Mouse (Mus musculus): ENCODE data around the gene Clic6. TPM values are rescaled to one million over a fixed set of nuclear protein-coding genes. Genes with fewer than 3 reads are reported as not detected.

Clic6 gene
- polyA plus RNA-seq, 1 experiment from 2014 or later = 0.64 TPM

DNA sequence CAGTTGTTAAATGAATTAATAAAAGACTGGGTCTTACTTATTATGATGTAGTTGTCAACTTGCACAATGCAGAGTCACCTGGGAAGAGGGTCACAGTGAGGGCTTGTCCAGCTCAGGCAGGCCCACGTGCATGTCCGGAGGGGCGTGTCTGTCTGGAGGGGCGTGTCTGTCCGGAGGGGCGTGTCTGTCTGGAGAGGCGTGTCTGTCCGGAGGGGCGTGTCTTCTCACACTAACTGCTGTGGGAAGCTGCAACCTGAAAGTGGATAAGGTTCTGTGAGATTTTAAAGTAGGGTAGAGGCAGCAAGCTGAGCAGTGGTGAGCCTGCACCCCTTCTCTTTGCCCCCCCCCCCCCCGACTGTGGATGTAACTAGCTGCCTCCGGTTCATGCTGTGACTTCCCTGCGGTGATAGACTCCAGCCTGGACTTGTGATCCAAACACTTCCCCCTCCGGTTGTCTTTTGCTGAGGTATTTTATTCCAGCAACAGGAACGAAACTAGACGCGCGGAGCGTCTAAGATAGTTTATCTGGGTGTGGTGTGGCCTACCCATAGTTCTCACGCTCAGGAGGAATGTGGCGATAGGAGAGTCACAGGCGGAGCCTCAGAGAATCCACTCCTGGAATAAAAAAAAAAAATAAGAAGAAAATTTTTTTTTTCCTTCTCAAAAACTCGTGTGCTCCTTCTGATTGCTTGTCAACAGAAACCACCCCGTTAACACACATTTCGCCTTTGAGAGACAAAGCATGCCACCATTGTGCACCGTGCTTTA, 10.3 kb upstream of the Clic6 start:
- no peaks in the 10 kb centered on the region for H3K36me3 ChIP-seq
- peaks cover 19% of the 10 kb centered on the region for H3K27me3 ChIP-seq (ENCODE audit: low read depth, poor library complexity, severe bottlenecking)
- H3K4me1 ChIP-seq = peaks cover 10% of the 10 kb centered on the region; the same call in 1 of the 2 replicates
- WGBS = 72% methylated on average over 25 of the region's 25 CpGs
- peak; percentile 61 for DNase-seq (ENCODE audit: low spot score)
- no peak overlapping the region for H3K4me3 ChIP-seq
- no peak overlapping the region for H3K27ac ChIP-seq
- no peaks in the 10 kb centered on the region for H3K9me3 ChIP-seq (replicated peaks)

- Histone ChIP-seq H3K36me3 (no peaks in the 10 kb centered on the region), H3K4me3 (peak overlapping the region; percentile 25), H3K27me3 (ENCODE audit: low read depth, poor library complexity, severe bottlenecking) (peaks cover 26% of the 10 kb centered on the region), H3K27ac (no peak overlapping the region), H3K4me1 (peaks cover 6% of the 10 kb centered on the region; the same call in 1 of the 2 replicates), H3K9me3 (replicated peaks) (no peaks in the 10 kb centered on the region)
- 15% methylated on average over 20 of the region's 23 CpGs for WGBS
- DNase-seq (ENCODE audit: low spot score) = peak; percentile 64
Observed at GRCm38 (mm10) chr16:92478561-92479150, 6.9 kb upstream of the Clic6 start.

- no peak for DNase-seq (ENCODE audit: low spot score)
- Histone ChIP-seq H3K36me3 (no peaks in the 10 kb centered on the region), H3K4me1 (no peaks in the 10 kb centered on the region), H3K4me3 (no peak overlapping the region), H3K9me3 (replicated peaks) (no peaks in the 10 kb centered on the region), H3K27me3 (ENCODE audit: low read depth, poor library complexity, severe bottlenecking) (no peaks in the 10 kb centered on the region), H3K27ac (no peak overlapping the region)
- WGBS = 86% methylated on average over 6 of the region's 6 CpGs
Observed at GRCm38 (mm10) chr16:92487086-92487485, 1.6 kb downstream of the Clic6 start.

GRCm38 (mm10) chr16:92487489-92487888, 2.0 kb downstream of the Clic6 start:
- H3K36me3 ChIP-seq = no peaks in the 10 kb centered on the region
- no peak for DNase-seq (ENCODE audit: low spot score)
- H3K9me3 ChIP-seq (replicated peaks) = no peaks in the 10 kb centered on the region
- no peaks in the 10 kb centered on the region for H3K4me1 ChIP-seq
- no peaks in the 10 kb centered on the region for H3K27me3 ChIP-seq (ENCODE audit: low read depth, poor library complexity, severe bottlenecking)
- 57% methylated on average over 4 of the region's 4 CpGs for WGBS
- no peak overlapping the region for H3K4me3 ChIP-seq
- H3K27ac ChIP-seq = no peak overlapping the region

DNA sequence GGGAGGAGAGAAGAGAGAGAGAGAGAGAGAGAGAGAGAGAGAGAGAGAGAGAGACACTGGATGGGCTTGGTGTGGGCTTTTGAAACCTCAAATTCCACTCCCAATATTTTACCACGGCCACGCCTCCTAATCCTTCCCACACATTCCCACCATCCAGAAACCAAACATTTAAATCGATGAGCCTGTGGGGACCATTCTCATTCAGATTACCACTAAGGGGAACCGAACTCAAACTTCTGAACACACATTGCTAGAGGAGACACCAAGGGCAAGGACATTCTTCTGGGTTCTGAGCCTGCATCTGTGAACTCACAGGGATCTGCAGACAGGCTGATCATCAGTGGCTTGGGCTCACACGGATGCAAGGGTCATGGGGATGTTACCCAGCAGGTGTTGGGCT, 2.9 kb downstream of the Clic6 start:
- no peak for DNase-seq (ENCODE audit: low spot score)
- no peaks in the 10 kb centered on the region for H3K4me1 ChIP-seq
- no peaks in the 10 kb centered on the region for H3K9me3 ChIP-seq (replicated peaks)
- H3K36me3 ChIP-seq = no peaks in the 10 kb centered on the region
- WGBS = 87% methylated on average over 5 of the region's 5 CpGs
- H3K27me3 ChIP-seq (ENCODE audit: low read depth, poor library complexity, severe bottlenecking) = no peaks in the 10 kb centered on the region
- H3K4me3 ChIP-seq = no peak overlapping the region
- H3K27ac ChIP-seq = no peak overlapping the region

- Histone ChIP-seq H3K9me3 (replicated peaks) (no peaks in the 10 kb centered on the region), H3K27ac (no peak overlapping the region), H3K4me3 (no peak overlapping the region), H3K36me3 (no peaks in the 10 kb centered on the region), H3K4me1 (no peaks in the 10 kb centered on the region), H3K27me3 (ENCODE audit: low read depth, poor library complexity, severe bottlenecking) (0 out of 2 replicates have a peak, but pooled peaks cover under 1% of the 10 kb centered on the region)
- WGBS = 83% methylated on average over 9 of the region's 9 CpGs
- DNase-seq (ENCODE audit: low spot score) = no peak
Observed at GRCm38 (mm10) chr16:92489356-92489755, 3.8 kb downstream of the Clic6 start.

DNA sequence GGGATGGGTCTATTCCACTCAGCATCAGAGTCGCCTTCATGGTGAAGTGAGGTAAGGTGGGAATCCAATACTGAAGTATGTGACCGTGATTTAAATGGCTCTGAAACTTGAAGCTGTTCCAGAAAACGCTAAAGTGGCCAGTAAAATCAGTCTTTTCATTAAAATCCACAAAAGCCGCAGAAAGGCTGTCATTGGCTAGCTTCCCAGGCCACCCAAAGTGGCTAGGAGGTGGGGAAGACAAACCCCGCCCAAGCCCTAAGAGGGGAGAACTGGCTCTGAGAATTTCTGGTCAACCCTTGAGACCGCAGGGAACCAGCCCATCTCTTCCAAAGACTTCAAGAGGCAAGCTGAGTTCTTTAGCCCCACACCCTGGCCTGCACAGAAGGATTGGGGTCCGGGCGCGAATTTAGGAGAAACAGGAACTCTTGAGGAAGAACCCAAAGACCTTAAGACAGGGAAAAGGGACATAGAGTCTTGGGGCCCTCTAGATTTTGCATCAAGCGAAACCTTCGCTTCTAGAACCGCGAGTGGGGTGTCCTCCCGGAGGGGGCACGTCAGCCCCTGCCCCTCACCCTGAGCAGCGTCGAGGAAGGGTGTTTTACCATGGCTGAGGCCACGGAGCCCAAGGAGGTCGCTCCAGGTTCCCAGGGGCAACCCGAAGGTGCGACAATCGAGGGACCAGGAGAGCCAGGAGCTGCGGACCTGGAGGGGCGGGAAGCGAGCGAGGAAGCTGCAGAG, 12.5 kb downstream of the Clic6 start:
- peak; percentile 50 for DNase-seq (ENCODE audit: low spot score)
- 8% methylated on average over 26 of the region's 26 CpGs for WGBS
- Histone ChIP-seq H3K4me3 (peak overlapping the region; percentile 61), H3K4me1 (peaks cover 16% of the 10 kb centered on the region), H3K27ac (peak overlapping the region; percentile 72), H3K9me3 (replicated peaks) (no peaks in the 10 kb centered on the region), H3K27me3 (ENCODE audit: low read depth, poor library complexity, severe bottlenecking) (peaks cover 68% of the 10 kb centered on the region), H3K36me3 (no peaks in the 10 kb centered on the region)

- H3K27me3 ChIP-seq (ENCODE audit: low read depth, poor library complexity, severe bottlenecking) = peaks cover 68% of the 10 kb centered on the region
Observed at GRCm38 (mm10) chr16:92498589-92498981, 13.0 kb downstream of the Clic6 start.

GRCm38 (mm10) chr16:92499324-92499723, 13.8 kb downstream of the Clic6 start:
- 20% methylated on average over 15 of the region's 15 CpGs for WGBS
- 0 out of 2 replicates have a peak overlapping the region, but pooled peaks have one; percentile 72 for H3K27ac ChIP-seq
- no peaks in the 10 kb centered on the region for H3K36me3 ChIP-seq
- no peaks in the 10 kb centered on the region for H3K9me3 ChIP-seq (replicated peaks)
- DNase-seq (ENCODE audit: low spot score) = no peak
- H3K4me1 ChIP-seq = peaks cover 16% of the 10 kb centered on the region
- peak overlapping the region; percentile 61 for H3K4me3 ChIP-seq
- peaks cover 68% of the 10 kb centered on the region for H3K27me3 ChIP-seq (ENCODE audit: low read depth, poor library complexity, severe bottlenecking)

More at GRCm38 (mm10) chr16:92498589-92498981, 13.0 kb downstream of the Clic6 start:
- Histone ChIP-seq H3K4me3 (peak overlapping the region; percentile 61), H3K4me1 (peaks cover 16% of the 10 kb centered on the region), H3K27ac (peak overlapping the region; percentile 72), H3K9me3 (replicated peaks) (no peaks in the 10 kb centered on the region), H3K36me3 (no peaks in the 10 kb centered on the region)
- DNase-seq (ENCODE audit: low spot score) = peak; percentile 63
- WGBS = under 1% methylated on average over 34 of the region's 34 CpGs

DNA sequence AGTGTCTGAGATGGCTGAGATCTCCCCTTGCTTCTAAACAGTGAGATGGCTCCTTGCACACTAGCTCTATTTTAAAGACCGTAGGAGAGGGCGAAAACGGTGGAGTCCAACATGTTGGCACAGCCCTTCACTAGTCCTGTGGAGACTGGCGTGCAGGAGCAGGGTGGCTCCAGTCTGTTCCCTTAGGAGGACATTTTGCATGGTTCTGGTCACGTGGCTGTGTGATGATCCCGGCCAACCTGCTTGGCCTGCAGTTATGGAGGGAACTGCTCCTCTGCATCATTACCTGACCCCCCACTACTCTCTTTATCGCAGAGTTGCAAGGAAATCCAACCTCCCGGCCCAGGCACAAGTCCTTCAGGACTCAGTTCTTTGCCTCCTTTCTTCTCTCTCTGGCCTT, 15.0 kb downstream of the Clic6 start:
- Histone ChIP-seq H3K27ac (no peak overlapping the region), H3K4me1 (peaks cover 16% of the 10 kb centered on the region), H3K36me3 (no peaks in the 10 kb centered on the region), H3K9me3 (replicated peaks) (no peaks in the 10 kb centered on the region), H3K27me3 (ENCODE audit: low read depth, poor library complexity, severe bottlenecking) (peaks cover 64% of the 10 kb centered on the region), H3K4me3 (no peak overlapping the region)
- WGBS = 87% methylated on average over 8 of the region's 8 CpGs
- no peak for DNase-seq (ENCODE audit: low spot score)

GRCm38 (mm10) chr16:92503105-92503504, 17.6 kb downstream of the Clic6 start:
- no peak for DNase-seq (ENCODE audit: low spot score)
- no peaks in the 10 kb centered on the region for H3K36me3 ChIP-seq
- WGBS = 74% methylated on average over 5 of the region's 5 CpGs
- no peak overlapping the region for H3K4me3 ChIP-seq
- H3K4me1 ChIP-seq = peaks cover 12% of the 10 kb centered on the region
- H3K27me3 ChIP-seq (ENCODE audit: low read depth, poor library complexity, severe bottlenecking) = peaks cover 38% of the 10 kb centered on the region
- no peak overlapping the region for H3K27ac ChIP-seq
- H3K9me3 ChIP-seq (replicated peaks) = no peaks in the 10 kb centered on the region

- no peak for DNase-seq (ENCODE audit: low spot score)
- no peak overlapping the region for H3K4me3 ChIP-seq
- no peak overlapping the region for H3K27ac ChIP-seq
- no peaks in the 10 kb centered on the region for H3K9me3 ChIP-seq (replicated peaks)
- H3K36me3 ChIP-seq = no peaks in the 10 kb centered on the region
- H3K4me1 ChIP-seq = peaks cover 3% of the 10 kb centered on the region; the same call in 1 of the 2 replicates
- 84% methylated on average over 4 of the region's 4 CpGs for WGBS
- H3K27me3 ChIP-seq (ENCODE audit: low read depth, poor library complexity, severe bottlenecking) = peaks cover 6% of the 10 kb centered on the region; the same call in 1 of the 2 replicates
Observed at GRCm38 (mm10) chr16:92507573-92507972, 22.0 kb downstream of the Clic6 start.

All from limb, embryonic 10.5 days (tissue).